Mouse (Mus musculus) embryonic facial prominence, embryonic 10.5 days (tissue): ENCODE measurements around the gene Zfp618. TPM values are rescaled to one million over a fixed set of nuclear protein-coding genes. Genes with fewer than 3 reads are reported as not detected.

Experiments
- DNase-seq: peaks from one replicate; pipeline ENCODE4 v3.0.0-alpha.2; 2017; ENCODE audit warnings: low spot score
- H3K27ac ChIP-seq: fragments of 300-500 bp; sonication (generic); replicated peaks from 2 replicates; pipeline ENCODE4 v1.5.1; 2016; ENCODE audit warnings: mild to moderate bottlenecking
- H3K27me3 ChIP-seq: fragments of 300-500 bp; sonication (generic); replicated peaks from 2 replicates; pipeline ENCODE4 v1.6.1; 2016; ENCODE audit warnings: low read depth, mild to moderate bottlenecking; ENCODE audit not compliant: poor library complexity, severe bottlenecking
- H3K36me3 ChIP-seq: fragments of 300-500 bp; sonication (generic); replicated peaks from 2 replicates; pipeline ENCODE4 v1.6.1; 2016; ENCODE audit warnings: mild to moderate bottlenecking, moderate library complexity
- H3K4me1 ChIP-seq: fragments of 300-500 bp; sonication (generic); 2 replicates; pipeline ENCODE4 v1.6.1; 2016
- H3K4me3 ChIP-seq: fragments of 300-500 bp; sonication (generic); 2 replicates; pipeline ENCODE4 v1.5.1; 2016; ENCODE audit warnings: mild to moderate bottlenecking, moderate library complexity
- H3K9me3 ChIP-seq: fragments of 300-500 bp; sonication (generic); 2 replicates; pipeline ENCODE4 v1.6.1; 2016; ENCODE audit warnings: mild to moderate bottlenecking
- WGBS: fragments of 180-500 bp; shearing (Covaris S2); methylation state at CpG from one replicate; pipeline ENCODE4 v1.1.7; 2016; 5-methylcytosine and 5-hydroxymethylcytosine counted together
- polyA plus RNA-seq: library from polyadenylated mRNA; unstranded; fragments of >200 nt; fragmentation: Nextera tagmentation; extraction: Ambion mirVana; gene quantifications from 2 replicates; pipeline ENCODE4 v1.2.1, GENCODE M21; 2016

Gene Zfp618
- polyA plus RNA-seq, 1 experiment from 2014 or later, result 26.9 TPM

GRCm38 (mm10) chr4:63000316-63001055 lies 35.1 kb downstream of the Zfp618 start:
- peaks cover 32% of the 10 kb centered on the region for H3K36me3 ChIP-seq
- 87% methylated on average over 11 of the region's 11 CpGs for WGBS

GRCm38 (mm10) chr4:63002386-63002785 lies 37.0 kb downstream of the Zfp618 start:
- Histone ChIP-seq H3K4me1 (peaks cover 29% of the 10 kb centered on the region), H3K4me3 (no peak overlapping the region), H3K36me3 (peaks cover 20% of the 10 kb centered on the region), H3K27me3 (no peaks in the 10 kb centered on the region), H3K9me3 (no peaks in the 10 kb centered on the region), H3K27ac (no peak overlapping the region)
- WGBS, result 88% methylated on average over 1 of the region's 1 CpGs
- no peak for DNase-seq

More at GRCm38 (mm10) chr4:63000316-63001055, 35.1 kb downstream of the Zfp618 start:
- Histone ChIP-seq H3K4me3 (no peak overlapping the region), H3K4me1 (peaks cover 25% of the 10 kb centered on the region), H3K9me3 (no peaks in the 10 kb centered on the region), H3K27me3 (no peaks in the 10 kb centered on the region), H3K27ac (no peak overlapping the region)
- no peak for DNase-seq

GRCm38 (mm10) chr4:63004519-63004918 lies 39.1 kb downstream of the Zfp618 start:
- Histone ChIP-seq H3K27ac (no peak overlapping the region), H3K4me3 (no peak overlapping the region), H3K36me3 (peaks cover 14% of the 10 kb centered on the region), H3K27me3 (no peaks in the 10 kb centered on the region), H3K4me1 (peaks cover 12% of the 10 kb centered on the region), H3K9me3 (no peaks in the 10 kb centered on the region)
- 89% methylated on average over 11 of the region's 11 CpGs for WGBS
- DNase-seq, result no peak

- WGBS, result 85% methylated on average over 10 of the region's 10 CpGs
- Histone ChIP-seq H3K4me3 (no peak overlapping the region), H3K9me3 (no peaks in the 10 kb centered on the region), H3K27ac (no peak overlapping the region), H3K4me1 (0 out of 2 replicates have a peak, but pooled peaks cover 4% of the 10 kb centered on the region), H3K27me3 (no peaks in the 10 kb centered on the region), H3K36me3 (peaks cover 14% of the 10 kb centered on the region)
- no peak for DNase-seq
Observed at GRCm38 (mm10) chr4:63005446-63006185, 40.2 kb downstream of the Zfp618 start.

GRCm38 (mm10) chr4:63006198-63007155 lies 41.1 kb downstream of the Zfp618 start:
- no peaks in the 10 kb centered on the region for H3K27me3 ChIP-seq
- no peak for DNase-seq
- H3K36me3 ChIP-seq, result peaks cover 11% of the 10 kb centered on the region
- WGBS, result 82% methylated on average over 7 of the region's 7 CpGs
- H3K27ac ChIP-seq, result no peak overlapping the region
- no peak overlapping the region for H3K4me3 ChIP-seq
- H3K4me1 ChIP-seq, result 0 out of 2 replicates have a peak, but pooled peaks cover 4% of the 10 kb centered on the region
- no peaks in the 10 kb centered on the region for H3K9me3 ChIP-seq

- H3K4me1 ChIP-seq, result 0 out of 2 replicates have a peak, but pooled peaks cover 4% of the 10 kb centered on the region
- no peaks in the 10 kb centered on the region for H3K27me3 ChIP-seq
- H3K4me3 ChIP-seq, result no peak overlapping the region
- no peak for DNase-seq
- no peak overlapping the region for H3K27ac ChIP-seq
- peaks cover 6% of the 10 kb centered on the region for H3K36me3 ChIP-seq
- H3K9me3 ChIP-seq, result no peaks in the 10 kb centered on the region
- WGBS, result 92% methylated on average over 9 of the region's 9 CpGs
Observed at GRCm38 (mm10) chr4:63008206-63008605, 42.8 kb downstream of the Zfp618 start.

GRCm38 (mm10) chr4:63008822-63009221 lies 43.4 kb downstream of the Zfp618 start:
- Histone ChIP-seq H3K4me3 (no peak overlapping the region), H3K27me3 (no peaks in the 10 kb centered on the region), H3K4me1 (0 out of 2 replicates have a peak, but pooled peaks cover 4% of the 10 kb centered on the region), H3K9me3 (no peaks in the 10 kb centered on the region), H3K36me3 (peaks cover 6% of the 10 kb centered on the region), H3K27ac (no peak overlapping the region)
- 84% methylated on average over 3 of the region's 3 CpGs for WGBS
- DNase-seq, result no peak

GRCm38 (mm10) chr4:63009821-63010220 lies 44.4 kb downstream of the Zfp618 start:
- H3K27ac ChIP-seq, result no peak overlapping the region
- no peaks in the 10 kb centered on the region for H3K9me3 ChIP-seq
- H3K27me3 ChIP-seq, result no peaks in the 10 kb centered on the region
- 83% methylated on average over 1 of the region's 1 CpGs for WGBS
- no peak overlapping the region for H3K4me3 ChIP-seq
- no peaks in the 10 kb centered on the region; the same call in 1 of the 2 replicates for H3K36me3 ChIP-seq
- no peak for DNase-seq
- H3K4me1 ChIP-seq, result 0 out of 2 replicates have a peak, but pooled peaks cover 4% of the 10 kb centered on the region

- Histone ChIP-seq H3K27me3 (no peaks in the 10 kb centered on the region), H3K4me1 (0 out of 2 replicates have a peak, but pooled peaks cover 4% of the 10 kb centered on the region), H3K27ac (no peak overlapping the region), H3K9me3 (no peaks in the 10 kb centered on the region), H3K36me3 (no peaks in the 10 kb centered on the region; the same call in 1 of the 2 replicates), H3K4me3 (no peak overlapping the region)
- DNase-seq, result no peak
- WGBS, result 86% methylated on average over 4 of the region's 4 CpGs
Observed at GRCm38 (mm10) chr4:63010226-63010625, 44.9 kb downstream of the Zfp618 start.

- DNase-seq, result no peak
- Histone ChIP-seq H3K4me1 (peaks cover 8% of the 10 kb centered on the region; the same call in 1 of the 2 replicates), H3K4me3 (no peak overlapping the region), H3K36me3 (0 out of 2 replicates have a peak, but pooled peaks cover 3% of the 10 kb centered on the region), H3K9me3 (no peaks in the 10 kb centered on the region), H3K27me3 (no peaks in the 10 kb centered on the region), H3K27ac (no peak overlapping the region)
- WGBS, result 93% methylated on average over 10 of the region's 10 CpGs
Observed at GRCm38 (mm10) chr4:63018616-63019015, 53.2 kb downstream of the Zfp618 start.

- WGBS, result 77% methylated on average over 4 of the region's 4 CpGs
- H3K4me3 ChIP-seq, result no peak overlapping the region
- H3K27ac ChIP-seq, result no peak overlapping the region
- DNase-seq, result no peak
- H3K27me3 ChIP-seq, result no peaks in the 10 kb centered on the region
- no peaks in the 10 kb centered on the region for H3K9me3 ChIP-seq
- H3K4me1 ChIP-seq, result peaks cover 8% of the 10 kb centered on the region; the same call in 1 of the 2 replicates
- H3K36me3 ChIP-seq, result 0 out of 2 replicates have a peak, but pooled peaks cover 3% of the 10 kb centered on the region
Observed at GRCm38 (mm10) chr4:63019428-63019858, 54.1 kb downstream of the Zfp618 start.
